Mouse (Mus musculus) splenic B cell, adult 2 months (primary cell): ENCODE measurements around the gene Cpne5.

ENCODE experiments used
- DNase-seq: peaks from one replicate; pipeline ENCODE4 v3.0.0-alpha.2; 2011; ENCODE audit warnings: low read depth, low spot score
- H3K27me3 ChIP-seq: 2 replicates; pipeline ENCODE4 v1.6.1; 2012; ENCODE audit warnings: mild to moderate bottlenecking, low read length, moderate library complexity, mixed read lengths; ENCODE audit not compliant: control insufficient read depth, poor library complexity, insufficient read depth, severe bottlenecking
- H3K36me3 ChIP-seq: 2 replicates; pipeline ENCODE4 v1.6.1; 2012; ENCODE audit warnings: mild to moderate bottlenecking, low read length, moderate library complexity, mixed read lengths; ENCODE audit not compliant: control insufficient read depth, poor library complexity, insufficient read depth, severe bottlenecking

Cpne5 gene

GRCm38 (mm10) chr17:29159743-29160455 lies 78.1 kb downstream of the Cpne5 start:
- no peaks in the 10 kb centered on the region; the same call in 1 of the 2 replicates for H3K36me3 ChIP-seq
- no peaks in the 10 kb centered on the region for H3K27me3 ChIP-seq
- no peak for DNase-seq

GRCm38 (mm10) chr17:29159320-29159719 lies 78.6 kb downstream of the Cpne5 start:
- no peak for DNase-seq
- H3K36me3 ChIP-seq, result no peaks in the 10 kb centered on the region; the same call in 1 of the 2 replicates
- no peaks in the 10 kb centered on the region for H3K27me3 ChIP-seq

- no peak for DNase-seq
- Histone ChIP-seq H3K36me3 (no peaks in the 10 kb centered on the region; the same call in 1 of the 2 replicates), H3K27me3 (no peaks in the 10 kb centered on the region)
These were observed 79.1 kb downstream of the Cpne5 start for GRCm38 (mm10) chr17:29158899-29159298.

GRCm38 (mm10) chr17:29156866-29157265 lies 81.1 kb downstream of the Cpne5 start:
- Histone ChIP-seq H3K36me3 (no peaks in the 10 kb centered on the region; the same call in 1 of the 2 replicates), H3K27me3 (no peaks in the 10 kb centered on the region)
- DNase-seq, result no peak

- Histone ChIP-seq H3K36me3 (no peaks in the 10 kb centered on the region; the same call in 1 of the 2 replicates), H3K27me3 (no peaks in the 10 kb centered on the region)
- DNase-seq, result no peak
These were observed 81.6 kb downstream of the Cpne5 start for GRCm38 (mm10) chr17:29156396-29156795.

GRCm38 (mm10) chr17:29155355-29156135 lies 82.4 kb downstream of the Cpne5 start:
- no peak for DNase-seq
- Histone ChIP-seq H3K27me3 (no peaks in the 10 kb centered on the region), H3K36me3 (no peaks in the 10 kb centered on the region; the same call in 1 of the 2 replicates)

GRCm38 (mm10) chr17:29154247-29154646 lies 83.7 kb downstream of the Cpne5 start:
- Histone ChIP-seq H3K27me3 (no peaks in the 10 kb centered on the region), H3K36me3 (no peaks in the 10 kb centered on the region)
- no peak for DNase-seq

- DNase-seq, result peak; percentile 50
- no peaks in the 10 kb centered on the region for H3K27me3 ChIP-seq
- H3K36me3 ChIP-seq, result no peaks in the 10 kb centered on the region
These were observed 85.4 kb downstream of the Cpne5 start for GRCm38 (mm10) chr17:29152547-29152946.

- H3K36me3 ChIP-seq, result no peaks in the 10 kb centered on the region
- DNase-seq, result no peak
- H3K27me3 ChIP-seq, result no peaks in the 10 kb centered on the region
These were observed 88.2 kb downstream of the Cpne5 start for GRCm38 (mm10) chr17:29149766-29150165.

- DNase-seq, result no peak
- Histone ChIP-seq H3K36me3 (no peaks in the 10 kb centered on the region), H3K27me3 (no peaks in the 10 kb centered on the region)
These were observed 90.2 kb downstream of the Cpne5 start for GRCm38 (mm10) chr17:29147773-29148172.

- DNase-seq, result no peak
- H3K36me3 ChIP-seq, result no peaks in the 10 kb centered on the region
- H3K27me3 ChIP-seq, result no peaks in the 10 kb centered on the region
These were observed 90.7 kb downstream of the Cpne5 start for GRCm38 (mm10) chr17:29147273-29147672.

GRCm38 (mm10) chr17:29145101-29145500 lies 92.9 kb downstream of the Cpne5 start:
- no peaks in the 10 kb centered on the region for H3K27me3 ChIP-seq
- DNase-seq, result peak; percentile 82
- H3K36me3 ChIP-seq, result no peaks in the 10 kb centered on the region

GRCm38 (mm10) chr17:29143266-29143665 lies 94.7 kb downstream of the Cpne5 start:
- H3K27me3 ChIP-seq, result no peaks in the 10 kb centered on the region
- H3K36me3 ChIP-seq, result no peaks in the 10 kb centered on the region
- peak; percentile 67 for DNase-seq

- Histone ChIP-seq H3K27me3 (no peaks in the 10 kb centered on the region), H3K36me3 (no peaks in the 10 kb centered on the region)
- no peak for DNase-seq
These were observed 96.4 kb downstream of the Cpne5 start for GRCm38 (mm10) chr17:29141577-29141976.

- H3K27me3 ChIP-seq, result no peaks in the 10 kb centered on the region
- no peaks in the 10 kb centered on the region for H3K36me3 ChIP-seq
- no peak for DNase-seq
These were observed 100.1 kb downstream of the Cpne5 start for GRCm38 (mm10) chr17:29137906-29138305.
